Mouse (Mus musculus): ENCODE data around the gene Mybphl. TPM values are rescaled to one million over a fixed set of nuclear protein-coding genes. Genes with fewer than 3 reads are reported as not detected.
A peak's percentile ranks its signal among the peaks of the same experiment; 100 is the strongest.

Mybphl gene
- total and polyA plus RNA-seq, 2 experiments from 2014 or later, result not detected

DNA sequence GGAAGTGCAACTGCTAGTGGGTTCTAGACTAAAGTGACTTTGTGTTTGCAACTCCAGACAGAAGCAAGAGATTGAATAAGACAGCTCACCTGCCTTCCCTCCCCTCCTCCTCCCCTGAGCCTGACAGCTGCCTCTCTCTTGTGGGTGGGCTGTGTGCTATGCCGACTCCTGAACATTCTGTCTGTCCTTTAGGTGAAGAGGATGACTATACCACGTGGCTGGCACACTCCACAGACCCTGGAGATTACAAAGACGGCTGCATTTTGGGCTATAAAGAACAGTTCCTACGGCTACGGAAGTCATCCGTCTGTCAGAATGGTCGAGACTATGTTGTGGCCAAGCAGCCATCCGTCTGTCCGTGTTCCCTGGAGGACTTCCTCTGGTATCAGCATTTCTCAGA lies 16.3 kb upstream of the Mybphl start:
- Histone ChIP-seq H3K27me3 (ENCODE audit: insufficient read depth, low read length) (no peaks in the 10 kb centered on the region), H3K27ac (ENCODE audit: low read depth, low read length) (no peak overlapping the region), H3K4me2 (ENCODE audit: low read depth) (no peak overlapping the region), H3K9me3 (ENCODE audit: low read length) (no peaks in the 10 kb centered on the region), H3K4me1 (ENCODE audit: insufficient read depth) (no peaks in the 10 kb centered on the region), H3K36me3 (ENCODE audit: insufficient read depth) (peaks cover 82% of the 10 kb centered on the region), H3K4me3 (ENCODE audit: low read depth, low read length) (no peak overlapping the region), H3K9ac (no peak overlapping the region)
- ATAC-seq (no peak), DNase-seq (no peak)
- TF ChIP-seq CTCF (IDR thresholded peaks at IDR 0.05; ENCODE audit: low read depth), result no peak
- 87% methylated on average over 9 of the region's 9 CpGs for WGBS

- H3K4me1 ChIP-seq (ENCODE audit: insufficient read depth), result no peaks in the 10 kb centered on the region
- no peak overlapping the region for H3K27ac ChIP-seq (ENCODE audit: low read depth, low read length)
- DNase-seq (no peak), ATAC-seq (no peak)
- 92% methylated on average over 3 of the region's 3 CpGs for WGBS
- no peak overlapping the region for H3K4me3 ChIP-seq (ENCODE audit: low read depth, low read length)
- H3K27me3 ChIP-seq (ENCODE audit: insufficient read depth, low read length), result no peaks in the 10 kb centered on the region
- no peak overlapping the region for H3K9ac ChIP-seq
- no peaks in the 10 kb centered on the region for H3K9me3 ChIP-seq (ENCODE audit: low read length)
- TF ChIP-seq CTCF (IDR thresholded peaks at IDR 0.05; ENCODE audit: low read depth), result no peak
- H3K36me3 ChIP-seq (ENCODE audit: insufficient read depth), result peaks cover 72% of the 10 kb centered on the region
- H3K4me2 ChIP-seq (ENCODE audit: low read depth), result no peak overlapping the region
Observed at GRCm38 (mm10) chr3:108355245-108355644, 9.5 kb upstream of the Mybphl start.

- Histone ChIP-seq H3K9ac (no peak overlapping the region), H3K9me3 (ENCODE audit: low read length) (no peaks in the 10 kb centered on the region), H3K36me3 (ENCODE audit: insufficient read depth) (peaks cover 55% of the 10 kb centered on the region), H3K4me3 (ENCODE audit: low read depth, low read length) (no peak overlapping the region), H3K27ac (ENCODE audit: low read depth, low read length) (no peak overlapping the region), H3K4me1 (ENCODE audit: insufficient read depth) (no peaks in the 10 kb centered on the region), H3K27me3 (ENCODE audit: insufficient read depth, low read length) (no peaks in the 10 kb centered on the region), H3K4me2 (ENCODE audit: low read depth) (no peak overlapping the region)
- no peak for TF ChIP-seq CTCF (IDR thresholded peaks at IDR 0.05; ENCODE audit: low read depth)
- ATAC-seq, result no peak
- 89% methylated on average over 10 of the region's 10 CpGs for WGBS
- no peak for DNase-seq
Observed at GRCm38 (mm10) chr3:108357051-108357450, 7.7 kb upstream of the Mybphl start.

GRCm38 (mm10) chr3:108358445-108358844 lies 6.3 kb upstream of the Mybphl start:
- ATAC-seq, result peak; percentile 52; the same call in 1 of the 2 replicates
- peaks cover 45% of the 10 kb centered on the region for H3K36me3 ChIP-seq (ENCODE audit: insufficient read depth)

GRCm38 (mm10) chr3:108360894-108361293 lies 3.8 kb upstream of the Mybphl start:
- TF ChIP-seq CTCF (IDR thresholded peaks at IDR 0.05; ENCODE audit: low read depth), result no peak
- WGBS, result 17% methylated on average over 7 of the region's 7 CpGs
- 0 out of 2 replicates have a peak, but pooled peaks cover 4% of the 10 kb centered on the region for H3K4me1 ChIP-seq (ENCODE audit: insufficient read depth)
- peak; percentile 25 for ATAC-seq
- H3K9me3 ChIP-seq (ENCODE audit: low read length), result no peaks in the 10 kb centered on the region
- peaks cover 21% of the 10 kb centered on the region for H3K36me3 ChIP-seq (ENCODE audit: insufficient read depth)
- no peak for DNase-seq
- no peak overlapping the region for H3K9ac ChIP-seq
- H3K27ac ChIP-seq (ENCODE audit: low read depth, low read length), result no peak overlapping the region
- no peak overlapping the region for H3K4me2 ChIP-seq (ENCODE audit: low read depth)
- H3K4me3 ChIP-seq (ENCODE audit: low read depth, low read length), result no peak overlapping the region
- no peaks in the 10 kb centered on the region for H3K27me3 ChIP-seq (ENCODE audit: insufficient read depth, low read length)

More at GRCm38 (mm10) chr3:108358445-108358844, 6.3 kb upstream of the Mybphl start:
- H3K27me3 ChIP-seq (ENCODE audit: insufficient read depth, low read length), result no peaks in the 10 kb centered on the region
- H3K4me2 ChIP-seq (ENCODE audit: low read depth), result no peak overlapping the region
- H3K4me1 ChIP-seq (ENCODE audit: insufficient read depth), result 0 out of 2 replicates have a peak, but pooled peaks cover 1% of the 10 kb centered on the region
- 63% methylated on average over 6 of the region's 6 CpGs for WGBS
- H3K4me3 ChIP-seq (ENCODE audit: low read depth, low read length), result no peak overlapping the region
- peak; percentile 63 for DNase-seq
- no peak overlapping the region for H3K9ac ChIP-seq
- no peak for TF ChIP-seq CTCF (IDR thresholded peaks at IDR 0.05; ENCODE audit: low read depth)
- H3K27ac ChIP-seq (ENCODE audit: low read depth, low read length), result no peak overlapping the region
- no peaks in the 10 kb centered on the region for H3K9me3 ChIP-seq (ENCODE audit: low read length)

DNA sequence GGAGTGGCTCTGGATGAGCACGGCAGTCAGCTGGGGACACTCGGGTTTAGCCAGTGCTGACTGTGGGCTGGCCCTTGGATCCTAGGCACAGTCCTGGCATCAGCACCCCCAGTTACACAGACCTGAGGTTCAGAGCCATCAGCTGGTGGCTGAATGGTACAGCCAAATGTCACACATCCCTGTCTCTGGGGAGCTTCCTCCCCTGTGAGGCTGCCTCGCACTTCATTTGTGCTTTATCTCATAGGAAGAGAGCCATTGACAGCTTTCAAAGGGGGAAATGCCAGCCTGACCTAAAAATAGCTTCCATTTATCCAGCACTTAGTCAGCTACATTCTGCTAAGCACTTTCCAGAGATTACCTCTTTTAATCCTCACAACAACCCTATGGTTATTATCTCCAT lies 1.1 kb upstream of the Mybphl start:
- no peak for TF ChIP-seq CTCF (IDR thresholded peaks at IDR 0.05; ENCODE audit: low read depth)
- 61% methylated on average over 3 of the region's 3 CpGs for WGBS
- H3K4me2 ChIP-seq (ENCODE audit: low read depth), result no peak overlapping the region
- H3K36me3 ChIP-seq (ENCODE audit: insufficient read depth), result no peaks in the 10 kb centered on the region; the same call in 1 of the 2 replicates
- no peaks in the 10 kb centered on the region for H3K27me3 ChIP-seq (ENCODE audit: insufficient read depth, low read length)
- DNase-seq (no peak), ATAC-seq (peak; percentile 44)
- H3K4me3 ChIP-seq (ENCODE audit: low read depth, low read length), result no peak overlapping the region
- no peak overlapping the region for H3K9ac ChIP-seq
- 0 out of 2 replicates have a peak, but pooled peaks cover 4% of the 10 kb centered on the region for H3K4me1 ChIP-seq (ENCODE audit: insufficient read depth)
- H3K27ac ChIP-seq (ENCODE audit: low read depth, low read length), result no peak overlapping the region
- no peaks in the 10 kb centered on the region for H3K9me3 ChIP-seq (ENCODE audit: low read length)

DNA sequence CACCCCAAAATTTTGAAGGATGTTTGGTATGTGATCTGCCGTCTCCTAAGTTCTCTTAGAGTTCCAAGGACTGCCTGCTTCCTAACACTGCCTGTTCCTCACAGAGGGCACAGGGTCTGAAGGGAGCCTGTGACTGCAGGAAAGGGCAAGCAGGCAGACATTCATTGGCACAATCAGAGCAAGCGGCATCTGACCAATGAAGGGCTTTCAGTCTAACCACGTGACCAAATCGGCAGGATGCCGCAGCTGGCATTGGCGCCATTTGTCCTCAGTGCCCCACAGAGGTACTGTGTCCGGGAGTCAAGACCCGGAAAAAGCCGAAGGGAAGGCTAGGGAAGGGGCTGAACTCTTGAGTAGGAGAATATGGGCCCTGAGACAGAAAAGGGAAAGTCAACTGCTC lies 2.5 kb downstream of the Mybphl start:
- H3K4me3 ChIP-seq (ENCODE audit: low read depth, low read length), result no peak overlapping the region
- 65% methylated on average over 9 of the region's 9 CpGs for WGBS
- H3K4me2 ChIP-seq (ENCODE audit: low read depth), result no peak overlapping the region
- H3K27me3 ChIP-seq (ENCODE audit: insufficient read depth, low read length), result no peaks in the 10 kb centered on the region
- no peaks in the 10 kb centered on the region for H3K36me3 ChIP-seq (ENCODE audit: insufficient read depth)
- no peak overlapping the region for H3K27ac ChIP-seq (ENCODE audit: low read depth, low read length)
- ATAC-seq, result peak; percentile 47; the same call in 1 of the 2 replicates
- TF ChIP-seq CTCF (IDR thresholded peaks at IDR 0.05; ENCODE audit: low read depth), result no peak
- no peaks in the 10 kb centered on the region for H3K9me3 ChIP-seq (ENCODE audit: low read length)
- H3K9ac ChIP-seq, result no peak overlapping the region
- no peak for DNase-seq
- 0 out of 2 replicates have a peak, but pooled peaks cover 4% of the 10 kb centered on the region for H3K4me1 ChIP-seq (ENCODE audit: insufficient read depth)

Measured in forebrain, postnatal 0 days (tissue).